Mouse (Mus musculus): ENCODE data around the gene A030005L19Rik. TPM values are rescaled to one million over a fixed set of nuclear protein-coding genes. Genes with fewer than 3 reads are reported as not detected.

A030005L19Rik gene
- total RNA-seq, 2 experiments from 2014 or later: not detected

Other genes starting within 250 kb of the A030005L19Rik start
- gene Mff, start 188.4 kb upstream of the A030005L19Rik start, total RNA-seq (2021): 100 to 1,000 TPM; 268 to 270 TPM
- not detected for gene Tm4sf20, start 144.9 kb upstream of the A030005L19Rik start, total RNA-seq (2021)
- gene Gm47791, start 142.1 kb upstream of the A030005L19Rik start, total RNA-seq (2021): not detected
- gene Agfg1, start 73.8 kb upstream of the A030005L19Rik start, total RNA-seq (2021): 10 to 100 TPM; 81.8 to 90.3 TPM
- gene A030014E15Rik, start 11.6 kb downstream of the A030005L19Rik start, total RNA-seq (2021): not detected
- gene Gm6217, start 18.1 kb downstream of the A030005L19Rik start, total RNA-seq (2021): not detected
- gene A030003K21Rik, start 30.1 kb downstream of the A030005L19Rik start, total RNA-seq (2021): not detected
- gene Gm7544, start 42.7 kb downstream of the A030005L19Rik start, total RNA-seq (2021): not detected
- gene Gm47955, start 47.0 kb downstream of the A030005L19Rik start, total RNA-seq (2021): not detected
- not detected for gene Gm47959, start 87.2 kb downstream of the A030005L19Rik start, total RNA-seq (2021)
- gene Slc19a3, start 125.1 kb downstream of the A030005L19Rik start, total RNA-seq (2021): 1 to 10 TPM; 2.1 to 2.5 TPM
- not detected for gene Krtap28-10, start 129.2 kb downstream of the A030005L19Rik start, total RNA-seq (2021)
- not detected for gene Gm47969, start 131.6 kb downstream of the A030005L19Rik start, total RNA-seq (2021)
- not detected for gene A030005K14Rik, start 146.1 kb downstream of the A030005L19Rik start, total RNA-seq (2021)
- not detected for gene Krtap28-13, start 147.6 kb downstream of the A030005L19Rik start, total RNA-seq (2021)
- not detected for gene Ccl20, start 203.4 kb downstream of the A030005L19Rik start, total RNA-seq (2021)
- under 1 TPM; 0.46 to 0.53 TPM for gene Daw1, start 246.4 kb downstream of the A030005L19Rik start, total RNA-seq (2021)